Mouse (Mus musculus) midbrain, embryonic 15.5 days (tissue): ENCODE results near the gene Drap1. TPM values are rescaled to one million over a fixed set of nuclear protein-coding genes. Genes with fewer than 3 reads are reported as not detected.

ENCODE experiments used
- ATAC-seq: fragments of 200-750 bp; cut with Nextera tagmentation; replicated peaks from 2 replicates; pipeline ENCODE4 v1.8.0; 2017; ENCODE audit warnings: moderate TSS enrichment
- H3K27ac ChIP-seq: fragments of 300-500 bp; sonication (generic); 2 replicates; pipeline ENCODE4 v1.5.1; 2015; ENCODE audit warnings: mild to moderate bottlenecking, inconsistent platforms
- H3K27me3 ChIP-seq: fragments of 300-500 bp; sonication (generic); replicated peaks from 2 replicates; pipeline ENCODE4 v1.6.1; 2015; ENCODE audit warnings: inconsistent platforms
- H3K36me3 ChIP-seq: fragments of 300-500 bp; sonication (generic); replicated peaks from 2 replicates; pipeline ENCODE4 v1.6.1; 2015; ENCODE audit warnings: inconsistent platforms
- H3K4me1 ChIP-seq: fragments of 300-500 bp; sonication (generic); 2 replicates; pipeline ENCODE4 v1.6.1; 2015; ENCODE audit warnings: inconsistent platforms
- H3K4me2 ChIP-seq: fragments of 300-500 bp; sonication (generic); 2 replicates; pipeline ENCODE4 v1.6.1; 2015; ENCODE audit warnings: inconsistent platforms, mild to moderate bottlenecking, moderate library complexity
- H3K4me3 ChIP-seq: fragments of 300-500 bp; sonication (generic); 2 replicates; pipeline ENCODE4 v1.5.1; 2015; ENCODE audit warnings: mild to moderate bottlenecking, inconsistent platforms
- H3K9ac ChIP-seq: fragments of 300-500 bp; sonication (generic); 2 replicates; pipeline ENCODE4 v1.6.1; 2015; ENCODE audit warnings: mild to moderate bottlenecking, inconsistent platforms
- H3K9me3 ChIP-seq: fragments of 300-500 bp; sonication (generic); 2 replicates; pipeline ENCODE4 v1.6.1; 2016; ENCODE audit warnings: inconsistent platforms
- WGBS: fragments of 180-500 bp; shearing (Covaris S2); methylation state at CpG from one replicate; pipeline ENCODE4 v1.1.7; 2015; ENCODE audit warnings: mixed read lengths; 5-methylcytosine and 5-hydroxymethylcytosine counted together
- polyA plus RNA-seq: library from polyadenylated mRNA; unstranded; fragments of >200 nt; fragmentation: Nextera tagmentation; extraction: Ambion mirVana; gene quantifications from 2 replicates; pipeline ENCODE4 v1.2.1, GENCODE M21; 2015

Drap1 gene
- 291 and 296 TPM in 2 replicates for polyA plus RNA-seq

DNA sequence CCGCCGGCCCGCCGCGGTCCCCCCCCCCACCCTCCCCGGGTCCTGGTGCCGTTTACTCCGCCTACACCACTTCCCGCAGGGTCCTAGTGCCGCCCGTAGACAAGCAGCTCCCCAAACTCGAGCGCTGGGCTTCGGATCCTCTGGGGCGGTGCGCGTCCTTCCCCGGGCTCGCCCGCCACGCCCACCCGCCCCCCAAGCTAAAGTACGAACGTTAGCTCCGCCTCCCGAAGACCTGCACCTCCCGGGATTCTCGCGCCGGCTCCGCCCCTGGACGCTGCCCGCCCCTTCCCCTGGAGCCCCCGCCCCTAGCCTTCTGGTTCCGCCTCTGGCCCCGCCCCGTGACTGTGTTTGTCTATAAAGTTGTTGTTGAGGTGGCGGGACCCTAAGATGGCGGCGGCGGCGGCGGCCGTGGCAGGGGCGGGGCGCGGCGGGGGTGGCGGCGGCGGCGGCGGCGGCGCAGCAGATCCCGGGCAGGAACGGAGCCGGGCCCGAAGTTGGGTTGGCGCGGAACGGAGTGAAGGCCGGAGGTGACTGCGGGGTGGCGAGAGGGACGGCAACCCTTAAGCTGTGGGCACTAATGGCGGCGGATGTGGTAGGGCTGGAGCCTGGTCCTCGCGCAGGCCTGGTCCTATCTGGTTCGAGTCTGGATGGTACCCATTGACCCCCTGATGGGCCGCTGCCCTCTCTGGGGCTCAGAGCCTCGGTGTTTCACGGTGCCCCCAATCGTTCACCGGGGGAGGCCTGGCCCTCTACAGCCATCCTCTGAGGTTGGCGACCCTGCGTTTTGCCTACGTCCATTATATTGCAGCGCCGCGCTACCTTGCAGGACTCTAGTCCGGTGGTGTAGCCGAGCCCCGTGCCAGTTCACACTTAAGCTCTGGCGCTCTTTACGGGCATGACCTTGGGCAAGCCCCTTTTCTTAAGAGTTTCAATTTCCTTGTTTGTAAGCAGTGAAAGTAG, at the start of gene Drap1, which contains the start of gene AI837181:
Gene Drap1, minus strand, starts transcription at position 198 of the 960 bp plus-strand sequence.
Gene AI837181, plus strand, starts transcription at position 363 of the 960 bp plus-strand sequence.
- Histone ChIP-seq H3K27me3 (no peaks in the 10 kb centered on the region), H3K4me3 (peak within 1 kb of the TSS; percentile 64), H3K9ac (peak within 1 kb of the TSS; percentile 85), H3K9me3 (no peaks in the 10 kb centered on the region), H3K4me2 (peak within 1 kb of the TSS; percentile 84), H3K4me1 (peaks cover 39% of the 10 kb centered on the region), H3K27ac (peak within 1 kb of the TSS; percentile 88), H3K36me3 (peaks cover 14% of the 10 kb centered on the region; the same call in 1 of the 2 replicates)
- under 1% methylated on average over 79 of the region's 87 CpGs for WGBS
- ATAC-seq: peak; percentile 93

- H3K4me3 ChIP-seq: peak within 1 kb of the TSS; percentile 51
- H3K27me3 ChIP-seq: no peaks in the 10 kb centered on the region
- peak within 1 kb of the TSS; percentile 87 for H3K4me2 ChIP-seq
- H3K9me3 ChIP-seq: no peaks in the 10 kb centered on the region
- no peaks in the 10 kb centered on the region for H3K36me3 ChIP-seq
- peak within 1 kb of the TSS; percentile 51 for H3K9ac ChIP-seq
- peaks cover 23% of the 10 kb centered on the region for H3K4me1 ChIP-seq
- ATAC-seq: peak; percentile 55; the same call in 1 of the 2 replicates
- WGBS: 2% methylated on average over 22 of the region's 22 CpGs
- H3K27ac ChIP-seq: peak within 1 kb of the TSS; percentile 53
Observed at GRCm38 (mm10) chr19:5473720-5474119, 48.9 kb upstream of the Drap1 start, which contains the start of gene Efemp2. TSS of gene Efemp2 (plus strand) at chr19:5473954.

GRCm38 (mm10) chr19:5472857-5473256, 48.1 kb upstream of the Drap1 start:
- Histone ChIP-seq H3K4me1 (peaks cover 23% of the 10 kb centered on the region), H3K4me3 (no peak overlapping the region), H3K9me3 (no peaks in the 10 kb centered on the region), H3K27ac (no peak overlapping the region), H3K36me3 (no peaks in the 10 kb centered on the region), H3K4me2 (no peak overlapping the region), H3K27me3 (no peaks in the 10 kb centered on the region), H3K9ac (no peak overlapping the region)
- 81% methylated on average over 3 of the region's 3 CpGs for WGBS
- no peak for ATAC-seq

DNA sequence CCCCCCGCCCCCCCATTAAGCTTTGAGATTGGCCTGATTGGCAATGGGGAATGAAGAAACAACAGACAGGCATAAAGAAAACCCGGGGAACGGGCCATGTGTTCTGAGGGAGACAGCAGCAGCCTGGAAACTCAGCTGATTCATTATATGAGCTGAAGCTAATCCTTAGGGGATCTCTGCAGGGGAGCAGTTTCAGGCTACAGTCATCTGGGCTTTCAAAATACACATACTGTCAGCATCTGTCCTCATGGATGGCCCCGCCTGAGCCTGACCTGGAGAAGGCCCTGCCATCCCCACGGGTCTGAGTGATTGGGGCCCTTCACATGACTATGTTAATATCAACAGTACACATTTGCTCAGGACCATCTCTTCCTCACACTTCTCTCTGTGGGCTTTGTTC, 47.1 kb upstream of the Drap1 start:
- H3K27me3 ChIP-seq: no peaks in the 10 kb centered on the region
- no peaks in the 10 kb centered on the region for H3K9me3 ChIP-seq
- no peak overlapping the region for H3K9ac ChIP-seq
- no peak for ATAC-seq
- no peaks in the 10 kb centered on the region; the same call in 1 of the 2 replicates for H3K36me3 ChIP-seq
- H3K4me1 ChIP-seq: peaks cover 23% of the 10 kb centered on the region
- H3K4me3 ChIP-seq: no peak overlapping the region
- 36% methylated on average over 5 of the region's 5 CpGs for WGBS
- no peak overlapping the region for H3K4me2 ChIP-seq
- no peak overlapping the region for H3K27ac ChIP-seq

GRCm38 (mm10) chr19:5468374-5468773, 43.6 kb upstream of the Drap1 start, which contains the start of gene Ctsw:
TSS of gene Ctsw (minus strand) at chr19:5468507.
- no peaks in the 10 kb centered on the region for H3K9me3 ChIP-seq
- H3K27ac ChIP-seq: no peak within 1 kb of the TSS
- H3K36me3 ChIP-seq: peaks cover 12% of the 10 kb centered on the region; the same call in 1 of the 2 replicates
- peaks cover 17% of the 10 kb centered on the region for H3K4me1 ChIP-seq
- H3K4me3 ChIP-seq: no peak within 1 kb of the TSS
- no peaks in the 10 kb centered on the region for H3K27me3 ChIP-seq
- ATAC-seq: no peak
- WGBS: 65% methylated on average over 5 of the region's 5 CpGs
- no peak within 1 kb of the TSS for H3K9ac ChIP-seq
- no peak within 1 kb of the TSS for H3K4me2 ChIP-seq

- WGBS: 95% methylated on average over 6 of the region's 6 CpGs
- peaks cover 17% of the 10 kb centered on the region for H3K36me3 ChIP-seq
- no peaks in the 10 kb centered on the region for H3K27me3 ChIP-seq
- no peak overlapping the region for H3K27ac ChIP-seq
- ATAC-seq: no peak
- H3K9me3 ChIP-seq: no peaks in the 10 kb centered on the region
- H3K4me3 ChIP-seq: no peak overlapping the region
- H3K9ac ChIP-seq: no peak overlapping the region
- peaks cover 17% of the 10 kb centered on the region for H3K4me1 ChIP-seq
- H3K4me2 ChIP-seq: no peak overlapping the region
Observed at GRCm38 (mm10) chr19:5466916-5467500, 42.2 kb upstream of the Drap1 start.

GRCm38 (mm10) chr19:5465037-5465436, 40.3 kb upstream of the Drap1 start:
- H3K4me3 ChIP-seq: no peak overlapping the region
- ATAC-seq: no peak
- no peaks in the 10 kb centered on the region for H3K27me3 ChIP-seq
- peaks cover 29% of the 10 kb centered on the region for H3K4me1 ChIP-seq
- H3K27ac ChIP-seq: no peak overlapping the region
- H3K9me3 ChIP-seq: no peaks in the 10 kb centered on the region
- H3K36me3 ChIP-seq: peaks cover 17% of the 10 kb centered on the region
- no peak overlapping the region for H3K9ac ChIP-seq
- H3K4me2 ChIP-seq: no peak overlapping the region
- WGBS: 91% methylated on average over 8 of the region's 8 CpGs

DNA sequence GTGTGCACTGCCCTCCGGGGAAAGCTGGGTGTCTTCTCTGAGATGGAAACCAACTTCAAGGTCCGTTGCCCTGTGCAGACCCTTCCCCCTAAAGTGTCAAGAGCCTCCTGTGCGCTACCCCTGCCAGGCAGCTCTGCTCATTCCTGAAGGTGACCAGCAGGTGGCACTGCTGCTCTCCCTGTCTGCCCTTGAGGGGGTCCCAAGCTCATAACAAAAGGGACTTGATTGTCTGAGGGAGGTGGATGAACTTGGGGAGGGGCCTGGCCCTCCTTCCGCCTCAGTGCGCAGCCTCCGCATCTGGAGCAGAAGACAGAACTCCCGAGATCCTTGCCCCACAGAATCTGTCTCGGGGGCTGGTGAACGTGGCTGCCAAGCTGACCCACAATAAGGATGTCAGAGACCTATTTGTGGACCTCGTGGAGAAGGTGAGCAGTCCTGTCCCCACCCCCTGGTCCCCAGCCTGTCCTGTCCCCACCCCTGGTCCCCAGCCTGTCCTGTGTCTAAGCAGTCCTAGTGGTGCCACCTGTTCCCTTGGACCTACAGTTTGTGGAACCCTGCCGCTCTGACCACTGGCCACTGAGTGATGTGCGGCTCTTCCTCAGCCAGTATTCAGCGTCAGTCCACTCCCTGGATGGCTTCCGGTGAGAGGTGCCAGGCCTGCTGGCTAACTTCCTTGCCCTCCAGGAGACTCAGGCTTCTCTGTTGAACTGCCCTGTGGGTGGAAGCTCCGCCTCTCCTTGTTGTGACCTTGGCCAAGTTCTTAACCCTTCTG, 39.2 kb upstream of the Drap1 start:
- peak overlapping the region; percentile 50 for H3K4me2 ChIP-seq
- peak overlapping the region; percentile 43 for H3K9ac ChIP-seq
- H3K4me1 ChIP-seq: peaks cover 32% of the 10 kb centered on the region
- peak; percentile 58 for ATAC-seq
- H3K36me3 ChIP-seq: peaks cover 17% of the 10 kb centered on the region
- H3K27ac ChIP-seq: peak overlapping the region; percentile 65
- H3K4me3 ChIP-seq: peak overlapping the region; percentile 30
- peaks cover 4% of the 10 kb centered on the region; the same call in 1 of the 2 replicates for H3K27me3 ChIP-seq
- WGBS: 36% methylated on average over 15 of the region's 15 CpGs
- H3K9me3 ChIP-seq: no peaks in the 10 kb centered on the region

DNA sequence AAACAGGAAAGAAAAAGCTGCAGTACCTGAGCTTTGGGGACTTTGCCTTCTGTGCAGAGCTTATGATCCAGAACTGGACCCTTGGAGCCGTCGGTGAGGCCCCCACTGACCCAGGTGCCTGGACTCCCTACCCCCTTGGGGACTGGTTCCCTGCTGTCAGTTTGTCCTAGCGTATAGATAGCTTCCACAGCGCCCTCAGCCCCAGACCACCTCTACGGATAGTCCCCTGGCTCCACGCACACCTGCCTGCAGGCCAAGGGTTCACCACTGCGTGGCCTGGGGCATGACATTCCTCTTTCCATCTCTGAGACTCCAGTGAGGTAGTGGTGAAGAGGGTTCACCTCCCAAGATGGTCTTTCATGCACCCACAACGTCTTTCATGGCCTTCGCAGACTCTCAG, 38.4 kb upstream of the Drap1 start:
- 93% methylated on average over 9 of the region's 9 CpGs for WGBS
- Histone ChIP-seq H3K36me3 (peaks cover 17% of the 10 kb centered on the region), H3K9ac (no peak overlapping the region), H3K9me3 (no peaks in the 10 kb centered on the region), H3K4me3 (no peak overlapping the region), H3K27ac (no peak overlapping the region), H3K4me2 (no peak overlapping the region), H3K27me3 (peaks cover 8% of the 10 kb centered on the region; the same call in 1 of the 2 replicates), H3K4me1 (peaks cover 34% of the 10 kb centered on the region)
- ATAC-seq: no peak

DNA sequence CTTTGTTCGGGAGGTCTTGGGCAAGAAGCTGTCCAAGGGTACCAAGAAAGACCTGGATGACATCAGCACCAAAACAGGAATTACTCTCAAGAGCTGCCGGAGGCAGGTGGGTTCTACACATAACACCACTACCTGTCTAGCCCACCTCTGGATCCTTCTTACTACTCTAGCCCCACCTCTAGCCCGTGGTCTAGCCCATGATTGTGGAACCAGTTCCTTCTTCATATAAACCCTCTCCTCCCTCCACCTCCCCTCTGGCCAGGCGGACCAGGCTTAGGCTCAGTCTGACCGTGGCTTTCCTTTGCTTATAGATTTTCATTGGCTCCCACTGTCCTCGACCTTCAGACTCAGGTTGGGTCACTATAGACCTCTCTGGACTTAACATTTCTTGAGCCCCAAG, 36.6 kb upstream of the Drap1 start:
- no peak for ATAC-seq
- WGBS: 91% methylated on average over 6 of the region's 6 CpGs
- H3K27me3 ChIP-seq: peaks cover 8% of the 10 kb centered on the region; the same call in 1 of the 2 replicates

DNA sequence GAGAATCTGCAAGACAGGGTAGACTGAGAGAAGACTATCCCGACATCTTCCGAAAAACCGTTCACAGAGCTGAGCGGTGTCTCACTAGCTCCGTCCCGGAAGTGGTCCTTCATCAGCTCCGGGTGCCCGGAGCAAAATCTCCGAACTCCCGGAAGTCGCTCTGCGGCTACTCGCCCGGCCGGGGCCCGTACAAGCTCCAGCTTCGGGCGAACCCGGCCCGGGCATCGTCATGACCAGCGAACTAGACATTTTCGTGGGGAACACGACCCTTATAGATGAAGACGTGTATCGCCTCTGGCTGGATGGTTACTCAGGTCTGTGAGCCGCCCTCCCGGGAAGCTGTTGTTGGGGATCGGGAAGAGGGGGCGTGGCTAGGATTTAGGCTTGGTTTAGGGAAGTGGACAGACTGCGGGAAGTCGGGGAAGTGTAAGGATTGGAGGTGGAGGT, 35.7 kb upstream of the Drap1 start, which contains the start of gene Fibp:
Gene Fibp, plus strand, starts transcription at position 151 of the 447 bp plus-strand sequence.
- Histone ChIP-seq H3K9ac (peak within 1 kb of the TSS; percentile 78), H3K36me3 (peaks cover 10% of the 10 kb centered on the region), H3K9me3 (no peaks in the 10 kb centered on the region), H3K4me1 (peaks cover 52% of the 10 kb centered on the region), H3K27me3 (peaks cover 8% of the 10 kb centered on the region; the same call in 1 of the 2 replicates), H3K4me3 (peak within 1 kb of the TSS; percentile 76), H3K27ac (peak within 1 kb of the TSS; percentile 82), H3K4me2 (peak within 1 kb of the TSS; percentile 88)
- ATAC-seq: peak; percentile 48
- WGBS: under 1% methylated on average over 32 of the region's 32 CpGs

More for the DNA sequence above, 36.6 kb upstream of the Drap1 start:
- H3K9me3 ChIP-seq: no peaks in the 10 kb centered on the region
- H3K4me1 ChIP-seq: peaks cover 43% of the 10 kb centered on the region
- peaks cover 17% of the 10 kb centered on the region for H3K36me3 ChIP-seq
- no peak overlapping the region for H3K27ac ChIP-seq
- peak overlapping the region; percentile 78 for H3K9ac ChIP-seq
- peak overlapping the region; percentile 76 for H3K4me3 ChIP-seq
- peak overlapping the region; percentile 88 for H3K4me2 ChIP-seq
